Mouse (Mus musculus) testis, postnatal 14 days (tissue): ENCODE results near the gene Kif1a.
A peak's percentile ranks its signal among the peaks of the same experiment; 100 is the strongest.

Experiments
- DNase-seq: peaks from one replicate; pipeline ENCODE4 v3.0.0; 2021; ENCODE audit warnings: low spot score

Kif1a gene

GRCm38 (mm10) chr1:93020602-93021001 lies 81.1 kb downstream of the Kif1a start:
- DNase-seq: no peak

- DNase-seq: no peak
Measured at GRCm38 (mm10) chr1:93018716-93019115, 83.0 kb downstream of the Kif1a start.

GRCm38 (mm10) chr1:93015136-93015535 lies 86.6 kb downstream of the Kif1a start:
- DNase-seq: no peak

GRCm38 (mm10) chr1:93014460-93014859 lies 87.3 kb downstream of the Kif1a start:
- peak; percentile 76 for DNase-seq

- no peak for DNase-seq
Measured at GRCm38 (mm10) chr1:93013367-93013766, 88.4 kb downstream of the Kif1a start.

- DNase-seq: no peak
Measured at GRCm38 (mm10) chr1:93012103-93012585, 89.6 kb downstream of the Kif1a start.

GRCm38 (mm10) chr1:93010731-93011130 lies 91.0 kb downstream of the Kif1a start:
- peak; percentile 19 for DNase-seq

GRCm38 (mm10) chr1:93009196-93009595 lies 92.6 kb downstream of the Kif1a start:
- peak; percentile 51 for DNase-seq

GRCm38 (mm10) chr1:93006061-93006460 lies 95.7 kb downstream of the Kif1a start, which contains the start of gene Aqp12:
Aqp12 (plus strand) TSS chr1:93006334.
- no peak for DNase-seq

- no peak for DNase-seq
Measured at GRCm38 (mm10) chr1:92992880-92993279, 108.9 kb downstream of the Kif1a start.

GRCm38 (mm10) chr1:92992214-92992855 lies 109.4 kb downstream of the Kif1a start:
- no peak for DNase-seq

GRCm38 (mm10) chr1:92989891-92990290 lies 111.9 kb downstream of the Kif1a start:
- DNase-seq: no peak

GRCm38 (mm10) chr1:92988894-92989293 lies 112.9 kb downstream of the Kif1a start:
- DNase-seq: no peak

GRCm38 (mm10) chr1:92984999-92985398 lies 116.8 kb downstream of the Kif1a start:
- DNase-seq: no peak

- no peak for DNase-seq
Measured at GRCm38 (mm10) chr1:92982931-92983605, 118.7 kb downstream of the Kif1a start.

GRCm38 (mm10) chr1:92981056-92981845 lies 120.5 kb downstream of the Kif1a start:
- no peak for DNase-seq

- no peak for DNase-seq
Measured at GRCm38 (mm10) chr1:92979073-92979602, 122.6 kb downstream of the Kif1a start.

GRCm38 (mm10) chr1:92978645-92979044 lies 123.1 kb downstream of the Kif1a start:
- no peak for DNase-seq

- no peak for DNase-seq
Measured at GRCm38 (mm10) chr1:92976141-92976566, 125.6 kb downstream of the Kif1a start.

GRCm38 (mm10) chr1:92972854-92973253 lies 128.9 kb downstream of the Kif1a start:
- no peak for DNase-seq

GRCm38 (mm10) chr1:92971879-92972795 lies 129.6 kb downstream of the Kif1a start:
- no peak for DNase-seq
